Mouse (Mus musculus) liver, embryonic 13.5 days (tissue): ENCODE measurements around the gene Shank1. TPM values are rescaled to one million over a fixed set of nuclear protein-coding genes. Genes with fewer than 3 reads are reported as not detected.

ENCODE experiments used
- ATAC-seq: fragments of 200-750 bp; cut with Nextera tagmentation; 2 replicates; pipeline ENCODE4 v1.8.0; 2017; ENCODE audit warnings: low read depth, mild to moderate bottlenecking, moderate number of reproducible peaks, moderate library complexity
- DNase-seq: peaks from one replicate; pipeline ENCODE4 v3.0.0; 2022
- H3K27ac ChIP-seq: fragments of 300-500 bp; sonication (generic); 2 replicates; pipeline ENCODE4 v1.5.1; 2015; ENCODE audit warnings: moderate library complexity, mild to moderate bottlenecking, inconsistent platforms
- H3K27me3 ChIP-seq: fragments of 300-500 bp; sonication (generic); 2 replicates; pipeline ENCODE4 v1.6.1; 2015; ENCODE audit warnings: mild to moderate bottlenecking, inconsistent platforms
- H3K36me3 ChIP-seq: fragments of 300-500 bp; sonication (generic); 2 replicates; pipeline ENCODE4 v1.6.1; 2015; ENCODE audit warnings: mild to moderate bottlenecking, inconsistent platforms
- H3K4me1 ChIP-seq: fragments of 300-500 bp; sonication (generic); replicated peaks from 2 replicates; pipeline ENCODE4 v1.6.1; 2015; ENCODE audit warnings: inconsistent platforms
- H3K4me2 ChIP-seq: fragments of 300-500 bp; sonication (generic); 2 replicates; pipeline ENCODE4 v1.6.1; 2015; ENCODE audit warnings: inconsistent platforms, mild to moderate bottlenecking, moderate library complexity
- H3K4me3 ChIP-seq: fragments of 300-500 bp; sonication (generic); replicated peaks from 2 replicates; pipeline ENCODE4 v1.5.1; 2015; ENCODE audit warnings: mild to moderate bottlenecking, inconsistent platforms
- H3K9ac ChIP-seq: fragments of 300-500 bp; sonication (generic); 2 replicates; pipeline ENCODE4 v1.6.1; 2015; ENCODE audit warnings: mild to moderate bottlenecking, inconsistent platforms
- H3K9me3 ChIP-seq: fragments of 300-500 bp; sonication (generic); replicated peaks from 2 replicates; pipeline ENCODE4 v1.6.1; 2016; ENCODE audit warnings: inconsistent platforms
- whole genome bisulfite sequencing: fragments of 180-500 bp; shearing (Covaris S2); methylation state at CpG from one replicate; pipeline ENCODE4 v1.1.7; 2015; ENCODE audit not compliant: insufficient replicate concordance; 5-methylcytosine and 5-hydroxymethylcytosine counted together
- polyA plus RNA-seq: library from polyadenylated mRNA; unstranded; fragments of >200 nt; fragmentation: Nextera tagmentation; extraction: Ambion mirVana; gene quantifications from 2 replicates; pipeline ENCODE4 v1.2.1, GENCODE M21; 2015

Gene Shank1
- polyA plus RNA-seq, 1 experiment from 2014 or later = 0.06 TPM

DNA sequence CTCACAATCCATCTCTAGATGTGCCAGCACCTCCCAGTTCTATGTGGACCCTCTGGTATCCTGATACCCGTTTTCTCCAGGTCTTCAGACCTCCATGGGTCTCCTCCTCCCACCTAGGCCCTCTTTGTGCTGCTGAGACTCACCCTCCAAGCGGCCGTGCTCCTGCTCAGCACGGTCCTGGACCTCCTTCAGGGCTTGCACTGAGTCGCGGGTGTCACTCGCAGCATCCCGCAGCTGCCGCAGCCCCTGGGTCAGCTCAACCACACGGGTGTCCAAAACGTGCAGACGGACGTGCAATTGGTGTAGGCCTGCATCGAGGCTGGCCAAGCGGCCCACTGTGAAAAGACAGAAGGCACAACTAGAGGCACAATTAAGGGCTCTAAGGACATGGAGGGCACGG is 4.4 kb upstream of the Shank1 start:
- 10% methylated on average over 16 of the region's 16 CpGs for WGBS
- peak overlapping the region; percentile 64 for H3K4me3 ChIP-seq
- DNase-seq (no peak), ATAC-seq (no peak)
- H3K4me2 ChIP-seq = peak overlapping the region; percentile 80
- H3K4me1 ChIP-seq = peaks cover 28% of the 10 kb centered on the region
- H3K9me3 ChIP-seq = no peaks in the 10 kb centered on the region
- no peak overlapping the region for H3K9ac ChIP-seq
- no peaks in the 10 kb centered on the region for H3K36me3 ChIP-seq
- H3K27ac ChIP-seq = no peak overlapping the region
- peaks cover 48% of the 10 kb centered on the region for H3K27me3 ChIP-seq

DNA sequence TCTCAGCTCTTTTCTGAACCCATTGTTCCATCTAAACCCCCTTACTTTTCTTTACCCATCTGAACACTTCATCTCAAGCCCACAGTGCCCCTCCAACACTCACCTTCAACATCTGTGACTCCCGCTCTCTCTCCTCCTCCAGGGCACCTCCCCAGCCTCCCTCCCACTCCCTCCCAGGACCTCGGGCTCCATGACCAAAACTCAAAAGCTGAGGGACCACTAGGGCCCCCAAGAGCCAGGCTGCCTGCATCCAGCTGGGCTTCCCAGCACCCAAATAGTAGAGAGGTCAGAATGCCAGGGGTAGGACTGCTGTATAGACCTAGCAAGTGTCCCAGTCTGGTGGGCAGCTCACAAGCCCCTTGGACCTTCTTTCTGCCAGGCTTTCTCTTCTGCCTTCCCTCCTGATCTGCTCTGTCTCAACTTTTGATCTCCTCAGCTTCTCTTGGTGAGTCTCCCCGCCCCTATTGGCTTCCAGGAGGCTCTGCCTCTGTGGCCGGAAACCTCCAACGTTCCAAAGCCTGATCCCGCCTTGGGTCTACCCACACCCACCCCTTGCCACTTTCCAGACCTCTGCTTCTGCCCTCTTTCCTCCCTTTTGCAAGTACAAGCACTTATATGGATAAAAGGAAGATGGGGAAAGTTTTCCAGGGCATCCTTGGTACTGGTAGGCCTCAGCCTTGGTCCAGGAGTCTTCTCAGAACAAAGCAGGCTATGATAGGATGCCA is 3.4 kb upstream of the Shank1 start, which contains the start of gene Clec11a:
Gene Clec11a (minus strand): TSS at position 387 of the 725 bp plus-strand sequence.
- peak within 1 kb of the TSS; percentile 64; the same call in 1 of the 2 replicates for H3K4me3 ChIP-seq
- no peak within 1 kb of the TSS for H3K27ac ChIP-seq
- no peak for ATAC-seq
- peaks cover 34% of the 10 kb centered on the region for H3K4me1 ChIP-seq
- no peak within 1 kb of the TSS for H3K9ac ChIP-seq
- DNase-seq = no peak
- H3K9me3 ChIP-seq = no peaks in the 10 kb centered on the region
- peaks cover 53% of the 10 kb centered on the region for H3K27me3 ChIP-seq
- no peaks in the 10 kb centered on the region for H3K36me3 ChIP-seq
- peak within 1 kb of the TSS; percentile 80 for H3K4me2 ChIP-seq
- 43% methylated on average over 6 of the region's 6 CpGs for WGBS

DNA sequence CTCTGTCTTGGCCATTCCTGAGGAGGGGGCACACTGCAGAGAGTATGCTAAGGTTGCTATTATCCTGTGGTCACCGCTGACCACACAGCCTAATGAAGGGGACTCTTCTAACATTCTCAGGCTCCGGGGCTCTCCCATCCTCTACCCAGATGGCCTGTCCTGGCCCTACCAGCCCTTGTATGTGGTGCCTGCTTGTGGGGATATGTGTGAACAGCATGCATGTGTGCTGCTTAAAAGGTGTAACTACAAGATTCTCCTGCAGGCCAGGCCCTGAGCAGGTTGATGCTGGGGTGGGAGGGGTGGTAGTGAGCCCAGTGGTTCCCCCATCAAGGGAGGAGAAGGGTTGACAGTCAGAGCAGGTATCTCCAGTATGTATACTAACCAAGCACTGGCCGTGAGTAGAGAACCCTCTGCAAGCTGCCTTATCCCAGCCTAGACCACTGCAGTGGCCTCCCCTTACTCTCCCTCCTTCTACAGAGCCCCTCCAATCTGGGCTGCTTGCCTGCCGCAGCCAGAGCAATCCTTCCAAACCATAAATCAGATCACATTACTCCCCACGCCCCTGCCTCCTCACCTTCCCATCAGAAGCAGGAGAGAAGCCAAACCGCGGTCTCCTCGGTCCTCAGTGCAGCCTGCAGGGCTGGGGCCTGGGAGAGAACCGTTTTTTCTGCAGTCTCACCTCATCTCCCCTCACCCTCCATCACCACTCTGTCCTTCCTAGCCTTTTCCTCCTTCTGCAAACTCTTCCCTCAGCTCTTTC is 2.6 kb upstream of the Shank1 start:
- H3K9ac ChIP-seq = no peak overlapping the region
- H3K4me3 ChIP-seq = no peak overlapping the region
- ATAC-seq (no peak), DNase-seq (no peak)
- no peak overlapping the region for H3K27ac ChIP-seq
- no peak overlapping the region for H3K4me2 ChIP-seq
- no peaks in the 10 kb centered on the region for H3K36me3 ChIP-seq
- 36% methylated on average over 9 of the region's 9 CpGs for WGBS
- peaks cover 34% of the 10 kb centered on the region for H3K4me1 ChIP-seq
- H3K9me3 ChIP-seq = no peaks in the 10 kb centered on the region
- peaks cover 60% of the 10 kb centered on the region for H3K27me3 ChIP-seq

DNA sequence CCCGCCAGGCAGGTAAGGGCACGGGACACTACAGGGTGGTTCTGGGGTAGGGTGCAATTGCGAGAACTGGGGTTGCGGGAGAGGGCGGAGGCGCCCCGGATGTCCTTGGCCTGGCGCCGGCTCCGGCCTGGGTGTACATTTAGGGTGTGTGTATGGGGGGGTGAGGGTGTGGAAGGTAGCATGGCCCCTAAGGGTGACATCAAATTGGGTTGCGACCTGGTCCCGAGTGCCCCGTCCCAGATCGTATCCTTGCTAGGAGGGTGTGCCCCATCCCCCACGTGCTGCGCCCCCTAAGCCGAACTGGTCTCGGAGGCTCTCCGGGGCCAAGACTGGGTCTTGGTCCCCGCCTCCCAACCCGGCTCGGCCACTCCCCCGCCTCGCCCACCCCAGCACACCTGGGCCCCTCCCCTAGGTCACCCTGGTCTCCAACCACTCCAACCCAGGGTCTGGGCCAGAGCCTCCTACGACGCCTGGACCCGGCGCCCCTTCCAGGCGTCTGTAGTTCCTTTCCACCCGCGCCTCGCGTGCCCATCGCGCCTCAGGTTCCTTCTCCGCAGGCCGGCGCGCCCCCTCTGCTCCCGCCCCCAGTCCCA is 328 bp downstream of the Shank1 start:
- no peaks in the 10 kb centered on the region for H3K9me3 ChIP-seq
- H3K9ac ChIP-seq = no peak overlapping the region
- H3K4me3 ChIP-seq = peak overlapping the region; percentile 35
- WGBS = 3% methylated on average over 37 of the region's 40 CpGs
- DNase-seq = no peak
- H3K4me1 ChIP-seq = peaks cover 15% of the 10 kb centered on the region
- ATAC-seq = no peak
- H3K36me3 ChIP-seq = no peaks in the 10 kb centered on the region
- H3K27ac ChIP-seq = no peak overlapping the region
- H3K27me3 ChIP-seq = peaks cover 80% of the 10 kb centered on the region
- peak overlapping the region; percentile 56 for H3K4me2 ChIP-seq

DNA sequence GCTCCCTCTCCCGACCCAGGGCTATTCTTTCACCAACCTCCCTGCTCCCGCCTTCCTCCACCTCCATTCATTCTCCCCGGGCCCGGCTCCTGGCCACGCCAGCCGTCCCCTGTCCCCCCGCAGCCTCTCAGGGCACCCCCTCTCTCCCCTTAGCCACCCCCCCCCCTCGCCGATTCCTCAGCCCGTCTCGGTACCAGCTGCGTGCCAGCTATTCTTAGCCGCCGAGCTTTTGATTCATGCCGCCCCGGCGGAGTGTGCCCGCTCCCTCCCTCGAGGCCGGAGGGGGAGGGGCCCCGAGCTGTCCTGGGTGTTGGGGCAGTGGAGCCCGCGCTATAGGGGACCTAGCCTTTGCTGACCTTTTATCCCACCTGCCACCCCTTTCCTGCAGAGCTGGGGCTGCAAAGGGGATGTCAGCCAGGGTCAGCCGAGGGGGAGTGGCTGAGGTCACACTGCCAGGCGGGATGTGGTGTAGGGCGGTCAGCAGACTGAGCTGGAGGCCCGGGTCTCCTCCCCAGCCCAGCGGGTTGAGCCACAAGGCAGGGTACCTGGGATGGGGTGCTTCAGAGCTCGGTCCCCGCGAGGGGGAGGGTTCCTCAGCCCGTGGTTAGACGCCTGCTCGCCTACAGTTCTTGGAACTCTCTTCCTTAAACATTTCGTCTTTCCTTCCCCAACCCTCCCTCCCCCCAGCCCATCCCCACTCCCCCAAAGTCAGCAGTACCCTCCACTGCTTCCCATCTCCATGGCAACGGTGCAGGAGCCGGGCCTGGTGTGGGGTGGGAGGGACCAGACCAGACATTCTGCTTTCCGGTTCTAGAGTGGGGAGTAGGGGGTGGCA is 1.0 kb downstream of the Shank1 start:
- peak overlapping the region; percentile 35 for H3K4me3 ChIP-seq
- under 1% methylated on average over 37 of the region's 38 CpGs for WGBS
- H3K4me2 ChIP-seq = peak overlapping the region; percentile 56
- H3K27ac ChIP-seq = no peak overlapping the region
- H3K9me3 ChIP-seq = no peaks in the 10 kb centered on the region
- no peaks in the 10 kb centered on the region for H3K36me3 ChIP-seq
- DNase-seq (no peak), ATAC-seq (no peak)
- H3K9ac ChIP-seq = no peak overlapping the region
- peaks cover 86% of the 10 kb centered on the region for H3K27me3 ChIP-seq
- peaks cover 9% of the 10 kb centered on the region; the same call in 1 of the 2 replicates for H3K4me1 ChIP-seq

DNA sequence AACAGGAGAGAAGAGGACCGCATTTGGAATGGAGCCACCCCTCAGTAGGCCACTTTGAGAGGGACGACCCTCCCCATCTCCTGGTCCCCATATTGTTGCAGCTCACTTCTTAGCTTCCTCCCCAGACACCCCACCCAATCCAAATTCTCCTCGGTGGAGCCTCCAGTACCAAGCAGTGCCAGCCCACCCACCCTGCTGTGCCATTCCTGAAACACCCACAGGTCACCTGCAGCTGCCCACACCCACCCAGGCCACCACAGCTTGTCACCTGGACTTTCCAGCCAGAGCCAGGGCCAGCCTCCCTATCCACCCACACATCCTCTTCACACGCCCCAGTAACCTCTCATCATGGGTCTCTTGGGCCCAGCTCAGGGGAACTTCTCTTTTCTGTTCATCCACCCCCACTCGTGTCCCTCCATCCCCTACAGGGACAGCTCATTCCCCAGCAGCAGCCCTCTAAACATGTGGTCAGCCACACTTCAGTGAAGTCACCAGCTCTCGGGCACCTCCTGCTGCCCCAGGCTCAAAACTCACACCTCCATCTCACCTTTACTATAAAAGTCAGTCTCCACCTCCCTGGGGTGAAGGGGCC is 1.8 kb downstream of the Shank1 start:
- DNase-seq = no peak
- no peak overlapping the region for H3K4me2 ChIP-seq

DNA sequence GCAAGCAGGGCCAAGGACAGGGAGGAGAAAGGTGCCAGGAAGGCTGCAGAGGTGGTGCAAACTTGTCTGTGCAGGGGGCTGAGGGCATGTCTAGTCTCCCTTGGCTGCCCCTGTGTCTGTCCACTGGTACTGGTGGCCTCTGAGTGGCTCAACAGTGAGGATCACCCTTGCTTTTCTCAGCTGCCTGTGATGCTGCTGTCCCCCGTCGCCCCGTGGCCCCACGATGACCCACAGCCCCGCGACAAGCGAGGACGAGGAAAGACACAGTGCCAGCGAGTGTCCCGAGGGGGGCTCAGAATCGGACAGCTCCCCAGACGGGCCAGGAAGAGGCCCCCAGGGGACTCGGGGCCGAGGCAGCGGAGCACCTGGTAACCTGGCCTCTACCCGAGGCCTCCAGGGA is 2.4 kb downstream of the Shank1 start:
- ATAC-seq = no peak
- Histone ChIP-seq H3K4me1 (peaks cover 9% of the 10 kb centered on the region; the same call in 1 of the 2 replicates), H3K27ac (no peak overlapping the region), H3K9ac (no peak overlapping the region), H3K27me3 (peaks cover 80% of the 10 kb centered on the region), H3K4me2 (no peak overlapping the region), H3K36me3 (no peaks in the 10 kb centered on the region), H3K9me3 (no peaks in the 10 kb centered on the region), H3K4me3 (no peak overlapping the region)
- WGBS = 43% methylated on average over 16 of the region's 16 CpGs
- no peak for DNase-seq

More for the DNA sequence above, 1.8 kb downstream of the Shank1 start:
- peaks cover 86% of the 10 kb centered on the region for H3K27me3 ChIP-seq
- no peak for ATAC-seq
- H3K9me3 ChIP-seq = no peaks in the 10 kb centered on the region
- H3K4me1 ChIP-seq = peaks cover 9% of the 10 kb centered on the region; the same call in 1 of the 2 replicates
- no peak overlapping the region for H3K9ac ChIP-seq
- no peak overlapping the region for H3K4me3 ChIP-seq
- 12% methylated on average over 6 of the region's 6 CpGs for WGBS
- H3K27ac ChIP-seq = no peak overlapping the region
- no peaks in the 10 kb centered on the region for H3K36me3 ChIP-seq

DNA sequence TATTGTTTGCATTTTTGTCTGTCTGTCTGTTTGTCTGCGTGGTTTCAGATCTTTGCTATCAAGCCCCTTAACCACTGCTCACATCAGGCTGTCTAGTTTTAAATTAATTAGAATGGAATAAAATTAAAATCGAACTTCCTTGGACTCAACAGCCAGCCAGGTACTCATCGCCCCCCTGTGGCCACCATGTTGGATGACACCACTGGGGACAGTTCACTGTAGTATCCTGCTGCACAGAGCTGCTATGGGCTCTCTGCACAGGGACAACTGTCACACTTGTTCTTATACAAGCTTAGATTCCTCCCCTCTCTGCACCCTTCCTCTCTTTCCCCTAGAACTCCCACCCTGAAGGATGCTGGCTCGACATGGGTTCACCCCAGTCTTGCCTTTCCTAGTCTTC is 7.9 kb downstream of the Shank1 start:
- Histone ChIP-seq H3K4me2 (no peak overlapping the region), H3K9me3 (no peaks in the 10 kb centered on the region), H3K27ac (no peak overlapping the region), H3K4me3 (no peak overlapping the region), H3K36me3 (no peaks in the 10 kb centered on the region), H3K27me3 (peaks cover 28% of the 10 kb centered on the region), H3K9ac (no peak overlapping the region), H3K4me1 (no peaks in the 10 kb centered on the region)
- no peak for ATAC-seq
- no peak for DNase-seq
- WGBS = 18% methylated on average over 4 of the region's 4 CpGs

DNA sequence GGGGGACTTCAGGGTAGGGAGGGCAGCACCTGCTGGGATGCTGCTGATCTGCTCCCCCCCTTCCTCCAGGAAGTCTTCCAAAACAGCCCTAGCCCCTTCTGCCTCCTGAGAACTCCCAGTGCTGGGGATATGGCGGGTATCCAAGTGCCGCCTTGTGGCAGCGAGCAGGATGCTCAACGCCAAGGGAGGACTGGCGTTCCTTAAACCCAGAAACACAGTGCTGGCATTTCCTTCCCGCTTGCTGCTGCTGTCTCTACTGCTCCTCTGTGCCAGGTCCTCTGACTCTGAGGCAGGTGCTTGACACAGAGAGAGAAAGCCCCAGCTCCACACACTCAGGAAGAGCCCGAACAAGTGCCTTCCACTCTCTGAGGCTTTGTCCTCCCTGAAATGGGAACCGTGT is 10.8 kb downstream of the Shank1 start:
- H3K9me3 ChIP-seq = no peaks in the 10 kb centered on the region
- no peak overlapping the region for H3K27ac ChIP-seq
- H3K4me2 ChIP-seq = no peak overlapping the region
- H3K27me3 ChIP-seq = peaks cover 19% of the 10 kb centered on the region
- ATAC-seq = no peak
- H3K9ac ChIP-seq = no peak overlapping the region
- no peak overlapping the region for H3K4me3 ChIP-seq
- DNase-seq = no peak
- WGBS = 54% methylated on average over 8 of the region's 8 CpGs
- H3K4me1 ChIP-seq = no peaks in the 10 kb centered on the region
- no peaks in the 10 kb centered on the region for H3K36me3 ChIP-seq

DNA sequence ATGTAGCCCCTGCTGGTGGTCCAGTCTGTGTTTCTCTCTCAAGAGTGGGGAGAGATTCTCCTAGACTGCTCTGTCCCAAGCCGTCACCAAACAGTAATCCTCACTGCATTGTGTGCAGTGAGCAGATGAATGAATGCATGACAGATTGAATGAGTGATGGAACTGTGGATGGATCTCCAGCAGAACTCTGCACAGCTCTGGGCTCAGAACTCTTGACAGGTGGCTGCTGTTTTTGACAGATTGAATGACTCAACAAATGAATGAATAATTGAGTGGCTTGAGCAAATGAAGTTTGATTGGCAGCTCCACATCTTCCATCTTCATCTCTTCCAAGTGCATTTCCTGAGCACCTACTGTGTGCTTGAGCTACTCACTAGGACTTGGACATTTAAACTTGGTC is 12.2 kb downstream of the Shank1 start:
- Histone ChIP-seq H3K27ac (no peak overlapping the region), H3K4me2 (no peak overlapping the region), H3K4me1 (no peaks in the 10 kb centered on the region), H3K36me3 (no peaks in the 10 kb centered on the region), H3K9me3 (no peaks in the 10 kb centered on the region), H3K27me3 (peaks cover 22% of the 10 kb centered on the region; the same call in 1 of the 2 replicates), H3K4me3 (no peak overlapping the region), H3K9ac (no peak overlapping the region)
- WGBS = 53% methylated on average over 1 of the region's 1 CpGs
- no peak for DNase-seq
- no peak for ATAC-seq
